Mouse (Mus musculus): ENCODE results near the gene Zfp668. TPM values are rescaled to one million over a fixed set of nuclear protein-coding genes. Genes with fewer than 3 reads are reported as not detected.

The Zfp668 gene
- polyA plus RNA-seq, 1 experiment from 2014 or later = 20.9 TPM

GRCm38 (mm10) chr7:127918203-127918602 lies 41.6 kb upstream of the Zfp668 start:
- Histone ChIP-seq H3K36me3 (replicated peaks; ENCODE audit: control insufficient read depth, insufficient read depth, low read depth, low read length) (peaks cover 4% of the 10 kb centered on the region), H3K9ac (replicated peaks; ENCODE audit: low read length) (no peak overlapping the region), H3K27me3 (ENCODE audit: control insufficient read depth, insufficient read depth, low read length) (no peaks in the 10 kb centered on the region), H3K4me1 (ENCODE audit: control insufficient read depth, insufficient read depth, low read length) (no peaks in the 10 kb centered on the region), H3K4me3 (ENCODE audit: low read depth, low read length) (no peak overlapping the region), H3K27ac (replicated peaks; ENCODE audit: low read depth, low read length) (no peak overlapping the region), H3K9me3 (replicated peaks; ENCODE audit: control insufficient read depth, low read length) (no peaks in the 10 kb centered on the region), H3K4me2 (ENCODE audit: low read depth, low read length) (no peak overlapping the region)
- DNase-seq (ENCODE audit: low spot score) (peak; percentile 52), ATAC-seq (replicated peaks; ENCODE audit: insufficient number of reproducible peaks, low FRiP score, low TSS enrichment, low read depth) (no peak)
- 46% methylated on average over 3 of the region's 3 CpGs for WGBS

- WGBS = 90% methylated on average over 12 of the region's 12 CpGs
- no peak overlapping the region for H3K4me3 ChIP-seq (ENCODE audit: low read depth, low read length)
- ATAC-seq (replicated peaks; ENCODE audit: insufficient number of reproducible peaks, low FRiP score, low TSS enrichment, low read depth) = no peak
- H3K9ac ChIP-seq (replicated peaks; ENCODE audit: low read length) = no peak overlapping the region
- no peak for DNase-seq (ENCODE audit: low spot score)
- H3K27me3 ChIP-seq (ENCODE audit: control insufficient read depth, insufficient read depth, low read length) = no peaks in the 10 kb centered on the region
- H3K4me2 ChIP-seq (ENCODE audit: low read depth, low read length) = no peak overlapping the region
- H3K4me1 ChIP-seq (ENCODE audit: control insufficient read depth, insufficient read depth, low read length) = no peaks in the 10 kb centered on the region
- no peaks in the 10 kb centered on the region for H3K9me3 ChIP-seq (replicated peaks; ENCODE audit: control insufficient read depth, low read length)
- H3K27ac ChIP-seq (replicated peaks; ENCODE audit: low read depth, low read length) = no peak overlapping the region
- H3K36me3 ChIP-seq (replicated peaks; ENCODE audit: control insufficient read depth, insufficient read depth, low read depth, low read length) = peaks cover 4% of the 10 kb centered on the region
Measured at GRCm38 (mm10) chr7:127915293-127915692, 38.7 kb upstream of the Zfp668 start.

DNA sequence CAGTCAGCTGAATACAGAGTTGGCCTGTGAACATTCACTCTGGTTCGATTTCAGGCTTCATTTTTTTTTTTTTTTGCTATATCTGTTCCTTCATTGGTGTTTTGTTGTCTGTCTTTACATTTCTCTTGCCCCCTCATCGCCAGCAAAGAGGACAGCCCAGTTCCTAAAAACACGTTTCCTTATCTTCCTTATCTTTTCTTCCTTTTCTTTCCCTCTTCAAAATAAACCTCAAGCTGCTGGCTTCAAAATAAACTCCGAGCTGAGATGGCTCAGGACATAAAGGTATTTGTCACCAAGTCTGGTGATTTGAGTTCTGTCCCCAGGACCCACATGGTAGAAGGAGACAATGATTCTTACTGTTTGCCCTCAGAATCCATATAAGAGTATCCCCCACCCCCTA lies 36.3 kb upstream of the Zfp668 start:
- DNase-seq (ENCODE audit: low spot score) = no peak
- H3K36me3 ChIP-seq (replicated peaks; ENCODE audit: control insufficient read depth, insufficient read depth, low read depth, low read length) = peaks cover 13% of the 10 kb centered on the region
- no peaks in the 10 kb centered on the region for H3K4me1 ChIP-seq (ENCODE audit: control insufficient read depth, insufficient read depth, low read length)
- no peaks in the 10 kb centered on the region for H3K27me3 ChIP-seq (ENCODE audit: control insufficient read depth, insufficient read depth, low read length)
- H3K9ac ChIP-seq (replicated peaks; ENCODE audit: low read length) = peak overlapping the region; percentile 77
- 26% methylated on average over 4 of the region's 4 CpGs for WGBS
- peak overlapping the region; percentile 96 for H3K4me3 ChIP-seq (ENCODE audit: low read depth, low read length)
- no peaks in the 10 kb centered on the region for H3K9me3 ChIP-seq (replicated peaks; ENCODE audit: control insufficient read depth, low read length)
- no peak overlapping the region for H3K27ac ChIP-seq (replicated peaks; ENCODE audit: low read depth, low read length)
- no peak for ATAC-seq (replicated peaks; ENCODE audit: insufficient number of reproducible peaks, low FRiP score, low TSS enrichment, low read depth)
- peak overlapping the region; percentile 71 for H3K4me2 ChIP-seq (ENCODE audit: low read depth, low read length)

GRCm38 (mm10) chr7:127912190-127912871 lies 35.7 kb upstream of the Zfp668 start, which contains the start of gene Kat8:
Gene Kat8, plus strand, starts transcription at chr7:127912516.
- ATAC-seq (replicated peaks; ENCODE audit: insufficient number of reproducible peaks, low FRiP score, low TSS enrichment, low read depth) (peak; percentile 89), DNase-seq (ENCODE audit: low spot score) (peak; percentile 95)
- Histone ChIP-seq H3K9ac (replicated peaks; ENCODE audit: low read length) (peak within 1 kb of the TSS; percentile 77), H3K4me1 (ENCODE audit: control insufficient read depth, insufficient read depth, low read length) (no peaks in the 10 kb centered on the region), H3K4me3 (ENCODE audit: low read depth, low read length) (peak within 1 kb of the TSS; percentile 96), H3K36me3 (replicated peaks; ENCODE audit: control insufficient read depth, insufficient read depth, low read depth, low read length) (peaks cover 18% of the 10 kb centered on the region), H3K27ac (replicated peaks; ENCODE audit: low read depth, low read length) (peak within 1 kb of the TSS; percentile 73), H3K4me2 (ENCODE audit: low read depth, low read length) (peak within 1 kb of the TSS; percentile 71), H3K9me3 (replicated peaks; ENCODE audit: control insufficient read depth, low read length) (no peaks in the 10 kb centered on the region), H3K27me3 (ENCODE audit: control insufficient read depth, insufficient read depth, low read length) (no peaks in the 10 kb centered on the region)
- 1% methylated on average over 40 of the region's 40 CpGs for WGBS

DNA sequence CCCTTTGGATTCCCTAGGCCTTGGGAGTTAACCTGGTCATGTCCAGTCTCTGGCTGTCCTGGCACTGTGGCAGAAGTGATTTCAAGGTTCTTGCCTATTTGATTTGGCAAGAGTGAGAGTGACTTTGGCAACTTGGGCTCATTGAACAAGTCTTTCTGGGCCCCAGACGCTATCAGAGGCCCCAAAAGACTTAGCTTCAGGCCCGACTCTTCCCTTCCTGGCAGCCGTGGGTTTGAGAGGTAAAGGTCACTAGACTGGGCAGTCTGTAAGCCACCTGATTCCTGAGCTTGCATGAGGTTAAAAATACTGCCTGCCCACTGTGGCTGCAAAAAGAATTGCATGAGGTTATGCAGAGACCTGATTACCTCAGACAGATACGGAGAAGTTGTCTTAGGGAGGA lies 32.0 kb upstream of the Zfp668 start:
- no peaks in the 10 kb centered on the region for H3K27me3 ChIP-seq (ENCODE audit: control insufficient read depth, insufficient read depth, low read length)
- DNase-seq (ENCODE audit: low spot score) (no peak), ATAC-seq (replicated peaks; ENCODE audit: insufficient number of reproducible peaks, low FRiP score, low TSS enrichment, low read depth) (no peak)
- H3K9ac ChIP-seq (replicated peaks; ENCODE audit: low read length) = no peak overlapping the region
- no peaks in the 10 kb centered on the region for H3K4me1 ChIP-seq (ENCODE audit: control insufficient read depth, insufficient read depth, low read length)
- no peak overlapping the region for H3K4me2 ChIP-seq (ENCODE audit: low read depth, low read length)
- H3K9me3 ChIP-seq (replicated peaks; ENCODE audit: control insufficient read depth, low read length) = no peaks in the 10 kb centered on the region
- 80% methylated on average over 4 of the region's 4 CpGs for WGBS
- H3K27ac ChIP-seq (replicated peaks; ENCODE audit: low read depth, low read length) = no peak overlapping the region
- H3K36me3 ChIP-seq (replicated peaks; ENCODE audit: control insufficient read depth, insufficient read depth, low read depth, low read length) = peaks cover 13% of the 10 kb centered on the region
- no peak overlapping the region for H3K4me3 ChIP-seq (ENCODE audit: low read depth, low read length)

DNA sequence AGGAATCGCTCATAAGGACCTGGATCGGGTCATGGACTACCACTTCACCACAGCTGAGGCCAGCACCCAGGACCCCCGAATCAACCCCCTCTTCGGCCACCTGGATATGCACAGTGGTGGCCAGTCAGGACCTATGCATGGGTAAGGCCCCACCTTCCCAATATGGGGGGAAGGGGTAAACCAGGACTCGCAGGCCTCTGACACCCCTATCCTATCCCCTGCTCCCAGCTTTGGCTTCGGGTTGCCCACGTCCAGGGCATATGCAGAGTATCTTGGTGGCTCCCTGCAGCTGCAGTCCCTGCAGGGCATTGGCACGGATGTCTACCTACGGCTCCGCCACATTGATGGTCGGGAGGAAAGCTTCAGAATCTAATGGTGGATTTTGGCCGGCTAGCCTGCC lies 31.3 kb upstream of the Zfp668 start:
- Histone ChIP-seq H3K9ac (replicated peaks; ENCODE audit: low read length) (no peak overlapping the region), H3K4me1 (ENCODE audit: control insufficient read depth, insufficient read depth, low read length) (no peaks in the 10 kb centered on the region), H3K4me3 (ENCODE audit: low read depth, low read length) (no peak overlapping the region), H3K4me2 (ENCODE audit: low read depth, low read length) (no peak overlapping the region), H3K36me3 (replicated peaks; ENCODE audit: control insufficient read depth, insufficient read depth, low read depth, low read length) (peaks cover 13% of the 10 kb centered on the region), H3K27ac (replicated peaks; ENCODE audit: low read depth, low read length) (no peak overlapping the region), H3K9me3 (replicated peaks; ENCODE audit: control insufficient read depth, low read length) (no peaks in the 10 kb centered on the region), H3K27me3 (ENCODE audit: control insufficient read depth, insufficient read depth, low read length) (no peaks in the 10 kb centered on the region)
- 94% methylated on average over 12 of the region's 12 CpGs for WGBS
- DNase-seq (ENCODE audit: low spot score) (no peak), ATAC-seq (replicated peaks; ENCODE audit: insufficient number of reproducible peaks, low FRiP score, low TSS enrichment, low read depth) (no peak)

DNA sequence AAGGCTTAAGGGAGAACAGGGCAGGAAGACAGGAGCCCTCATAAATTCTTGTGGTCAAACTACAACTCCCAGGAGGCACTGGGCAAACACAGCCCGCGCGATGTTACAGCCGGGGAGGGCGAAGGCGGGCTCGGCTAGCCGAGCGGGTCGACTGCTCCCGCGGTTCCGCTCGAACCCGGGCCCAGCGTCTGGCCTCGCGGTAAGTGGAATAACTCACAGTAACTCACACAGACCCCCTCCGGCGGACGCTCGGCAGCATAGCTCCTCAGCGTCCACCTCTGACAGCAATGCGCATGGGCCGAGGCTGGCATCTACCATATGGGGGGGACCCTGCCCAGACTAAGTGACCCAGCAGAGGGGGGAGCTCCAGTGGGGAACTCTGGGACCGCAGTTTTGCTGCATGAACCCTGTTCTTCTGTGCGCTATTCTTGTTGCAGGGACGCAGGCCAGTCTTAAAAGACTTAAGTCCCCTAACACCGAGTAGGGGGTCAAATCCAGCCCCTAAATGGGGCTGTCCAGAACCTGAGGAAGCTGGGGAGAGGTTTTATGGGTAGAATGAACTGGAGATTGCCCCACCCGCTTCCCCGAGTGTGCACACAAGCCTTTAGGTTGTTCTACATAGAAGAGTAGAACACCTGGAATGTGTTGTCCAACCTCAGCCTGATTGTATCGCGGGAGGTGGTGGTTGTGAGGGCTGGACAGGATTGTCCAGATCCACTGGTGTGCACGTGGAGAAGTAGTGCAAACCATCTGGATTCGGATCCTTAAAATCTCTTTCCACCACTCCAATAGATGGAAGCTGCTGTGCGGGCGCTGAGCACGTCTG lies 27.6 kb upstream of the Zfp668 start, which contains the start of gene Bckdk:
TSS of gene Bckdk (plus strand) at position 112 of the 826 bp plus-strand sequence.
- 8% methylated on average over 38 of the region's 38 CpGs for WGBS
- Histone ChIP-seq H3K27me3 (ENCODE audit: control insufficient read depth, insufficient read depth, low read length) (no peaks in the 10 kb centered on the region), H3K9ac (replicated peaks; ENCODE audit: low read length) (peak within 1 kb of the TSS; percentile 81), H3K27ac (replicated peaks; ENCODE audit: low read depth, low read length) (peak within 1 kb of the TSS; percentile 31), H3K4me2 (ENCODE audit: low read depth, low read length) (peak within 1 kb of the TSS; percentile 81), H3K4me3 (ENCODE audit: low read depth, low read length) (peak within 1 kb of the TSS; percentile 59), H3K4me1 (ENCODE audit: control insufficient read depth, insufficient read depth, low read length) (no peaks in the 10 kb centered on the region), H3K36me3 (replicated peaks; ENCODE audit: control insufficient read depth, insufficient read depth, low read depth, low read length) (peaks cover 13% of the 10 kb centered on the region), H3K9me3 (replicated peaks; ENCODE audit: control insufficient read depth, low read length) (no peaks in the 10 kb centered on the region)
- peak; percentile 89 for DNase-seq (ENCODE audit: low spot score)
- ATAC-seq (replicated peaks; ENCODE audit: insufficient number of reproducible peaks, low FRiP score, low TSS enrichment, low read depth) = peak; percentile 86

DNA sequence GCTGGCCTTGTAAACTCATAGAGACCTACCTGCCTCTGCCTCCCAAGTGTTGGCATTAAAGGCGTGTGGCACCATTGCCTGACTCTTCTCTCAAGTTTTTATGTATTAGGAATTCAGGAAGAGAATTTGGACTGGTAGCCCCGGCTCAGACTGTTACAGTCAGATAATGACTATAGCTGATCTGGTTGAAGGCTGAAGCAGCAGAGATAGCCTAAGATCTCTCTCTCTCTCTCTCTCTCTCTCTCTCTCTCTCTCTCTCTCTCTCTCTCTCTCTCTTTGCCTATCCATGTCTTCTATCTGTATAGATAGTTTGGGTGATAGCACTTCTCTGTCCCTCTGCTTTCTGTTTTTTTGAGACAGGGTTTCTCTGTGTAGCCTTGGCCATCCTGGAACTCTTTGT lies 25.1 kb upstream of the Zfp668 start:
- Histone ChIP-seq H3K4me1 (ENCODE audit: control insufficient read depth, insufficient read depth, low read length) (no peaks in the 10 kb centered on the region), H3K9ac (replicated peaks; ENCODE audit: low read length) (no peak overlapping the region), H3K9me3 (replicated peaks; ENCODE audit: control insufficient read depth, low read length) (no peaks in the 10 kb centered on the region), H3K27me3 (ENCODE audit: control insufficient read depth, insufficient read depth, low read length) (no peaks in the 10 kb centered on the region), H3K4me3 (ENCODE audit: low read depth, low read length) (no peak overlapping the region), H3K27ac (replicated peaks; ENCODE audit: low read depth, low read length) (no peak overlapping the region), H3K4me2 (ENCODE audit: low read depth, low read length) (no peak overlapping the region), H3K36me3 (replicated peaks; ENCODE audit: control insufficient read depth, insufficient read depth, low read depth, low read length) (no peaks in the 10 kb centered on the region; the same call in 1 of the 2 replicates)
- DNase-seq (ENCODE audit: low spot score) (no peak), ATAC-seq (replicated peaks; ENCODE audit: insufficient number of reproducible peaks, low FRiP score, low TSS enrichment, low read depth) (no peak)
- 78% methylated on average over 2 of the region's 2 CpGs for WGBS

Data from embryonic facial prominence, embryonic 11.5 days (tissue).